Mouse (Mus musculus): ENCODE measurements around the gene Cdk8. TPM values are rescaled to one million over a fixed set of nuclear protein-coding genes. Genes with fewer than 3 reads are reported as not detected.

Gene Cdk8
- total and polyA plus RNA-seq, 3 experiments = 139 to 745 (median 154) TPM

- H3K4me3 ChIP-seq (ENCODE audit: control insufficient read depth in 1 of 2, insufficient read depth in 1 of 2, low read depth in 2 of 2, low read length in 2 of 2) = no peak overlapping the region
- no peak overlapping the region for H3K27ac ChIP-seq (ENCODE audit: control insufficient read depth, low read depth, low read length)
- no peak overlapping the region for H3K9ac ChIP-seq (ENCODE audit: control insufficient read depth, low read depth, low read length, poor library complexity, severe bottlenecking)
- DNase-seq (ENCODE audit: low read depth, low spot score) = no peak
- no peaks in the 10 kb centered on the region for H3K9me3 ChIP-seq (replicated peaks; ENCODE audit: insufficient read depth, low read length)
- TF ChIP-seq POLR2AphosphoS2 (IDR thresholded peaks at IDR 0.05; ENCODE audit: low read length) (no peak), TAL1 (IDR thresholded peaks at IDR 0.05; ENCODE audit: low read length) (no peak), RAD21 (IDR thresholded peaks at IDR 0.05; ENCODE audit: low read depth, low read length) (no peak), ZMIZ1 (IDR thresholded peaks at IDR 0.05; ENCODE audit: low read depth, low read length) (no peak), MAZ (IDR thresholded peaks at IDR 0.05; ENCODE audit: low read depth, low read length) (no peak), BHLHE40 (IDR thresholded peaks at IDR 0.05; ENCODE audit: borderline replicate concordance, low read depth, low read length) (no peak), CTCF (IDR thresholded peaks at IDR 0.05 in 2 of 3, conservative IDR thresholded peaks at IDR 0.05 in 1 of 3; ENCODE audit: control insufficient read depth in 1 of 3, insufficient read depth in 1 of 3, low read depth in 2 of 3, low read length in 3 of 3, poor library complexity in 1 of 3, severe bottlenecking in 1 of 3) (no peak), E2F4 (IDR thresholded peaks at IDR 0.05; ENCODE audit: borderline replicate concordance, low read depth, low read length) (no peak), USF2 (IDR thresholded peaks at IDR 0.05; ENCODE audit: borderline replicate concordance in 1 of 2, insufficient read depth in 1 of 2, low read depth in 1 of 2, low read length in 2 of 2) (no peak), TCF12 (IDR thresholded peaks at IDR 0.05; ENCODE audit: low read depth, low read length) (no peak), MAFK (IDR thresholded peaks at IDR 0.05; ENCODE audit: borderline replicate concordance, low read depth, low read length) (no peak), RCOR1 (IDR thresholded peaks at IDR 0.05; ENCODE audit: low read depth, low read length) (no peak), ZKSCAN1 (IDR thresholded peaks at IDR 0.05; ENCODE audit: low read depth, low read length) (no peak), SIN3A (IDR thresholded peaks at IDR 0.05; ENCODE audit: low read length) (no peak), ELF1 (IDR thresholded peaks at IDR 0.05; ENCODE audit: low read depth, low read length) (no peak), NRF1 (IDR thresholded peaks at IDR 0.05; ENCODE audit: insufficient read depth, low read depth, low read length, poor library complexity, severe bottlenecking) (no peak), CHD2 (IDR thresholded peaks at IDR 0.05; ENCODE audit: low read length) (no peak), UBTF (IDR thresholded peaks at IDR 0.05; ENCODE audit: borderline replicate concordance, insufficient read depth, low read depth, low read length) (no peak), SMC3 (IDR thresholded peaks at IDR 0.05; ENCODE audit: low read depth, low read length) (no peak), ZNF384 (IDR thresholded peaks at IDR 0.05; ENCODE audit: low read depth, low read length) (no peak)
- H3K36me3 ChIP-seq (ENCODE audit: control insufficient read depth in 1 of 2, insufficient read depth in 2 of 2, low read length in 2 of 2) = peaks cover 0 to 32% of the 10 kb centered on the region in 2 experiments; a peak in 2 of 4 replicates
- H3K27me3 ChIP-seq (ENCODE audit: control insufficient read depth in 1 of 2, insufficient read depth in 2 of 2, low read length in 2 of 2) = no peaks in the 10 kb centered on the region
- H3K79me2 ChIP-seq (ENCODE audit: control insufficient read depth, insufficient read depth, low read length, poor library complexity) = no peaks in the 10 kb centered on the region
- H3K4me1 ChIP-seq (ENCODE audit: control insufficient read depth in 1 of 2, insufficient read depth in 2 of 2, low read length in 2 of 2) = peaks cover 15 to 35% of the 10 kb centered on the region in 2 experiments
Measured at GRCm38 (mm10) chr5:146315268-146315921, 84.4 kb downstream of the Cdk8 start.

Measured in MEL (cell line).